8 mouse cellular contexts compared by ENCODE assay signal in genomic region chr17:23676473-23677031, GRCm38 (mm10). TPM values are rescaled to one million over a fixed set of nuclear protein-coding genes. Genes with fewer than 3 reads are reported as not detected.
DNase-seq lines count a peak whose midpoint lies in the region; ATAC-seq and TF ChIP-seq lines count a peak whose summit lies in the region.

No protein-coding gene starts in this region.

- H3K36me3 ChIP-seq in testis, adult 2 months (ENCODE audit: control insufficient read depth, insufficient read depth, low read length): no peaks in the 10 kb centered on the region
- H3K36me3 ChIP-seq in intestine, postnatal 0 days (ENCODE audit: control insufficient read depth, insufficient read depth): no peaks in the 10 kb centered on the region

- no peak for TF ChIP-seq CTCF in testis, adult 2 months (IDR thresholded peaks at IDR 0.05; ENCODE audit: control insufficient read depth, insufficient read depth, insufficient replicate concordance, low read depth, low read length)
- TF ChIP-seq CTCF in intestine, postnatal 0 days (IDR thresholded peaks at IDR 0.05; ENCODE audit: low read depth): no peak

- H3K27ac ChIP-seq in testis, adult 2 months (ENCODE audit: control insufficient read depth, insufficient read depth, low read depth, low read length): no peak overlapping the region
- H3K27ac ChIP-seq in intestine, postnatal 0 days (ENCODE audit: low read depth, low read length): peak overlapping the region; percentile 76

- H3K4me1 ChIP-seq in testis, adult 2 months (ENCODE audit: control insufficient read depth, insufficient read depth, low read length): peaks cover 33% of the 10 kb centered on the region
- H3K4me1 ChIP-seq in intestine, postnatal 0 days (replicated peaks; ENCODE audit: control insufficient read depth, insufficient read depth, low read length): peaks cover 31% of the 10 kb centered on the region

- H3K9me3 ChIP-seq in intestine, postnatal 0 days (ENCODE audit: control insufficient read depth): no peaks in the 10 kb centered on the region

- H3K4me2 ChIP-seq in intestine, postnatal 0 days (replicated peaks; ENCODE audit: low read depth): peak overlapping the region; percentile 97

- no peaks in the 10 kb centered on the region; the same call in 1 of the 2 replicates for H3K27me3 ChIP-seq in testis, adult 2 months (ENCODE audit: control insufficient read depth, insufficient read depth, low read length)
- peaks cover 23% of the 10 kb centered on the region for H3K27me3 ChIP-seq in intestine, postnatal 0 days (replicated peaks; ENCODE audit: control insufficient read depth, insufficient read depth, low read length)

- peak overlapping the region; percentile 87 for H3K4me3 ChIP-seq in testis, adult 2 months (ENCODE audit: control insufficient read depth, low read depth, low read length)
- H3K4me3 ChIP-seq in intestine, postnatal 0 days (ENCODE audit: low read depth, low read length): peak overlapping the region; percentile 65

- H3K9ac ChIP-seq in intestine, postnatal 0 days (ENCODE audit: low read depth, low read length): peak overlapping the region; percentile 59

- no peak for TF ChIP-seq POLR2A in testis, adult 2 months (IDR thresholded peaks at IDR 0.05; ENCODE audit: control insufficient read depth, low read depth, low read length)

- DNase-seq in testis, postnatal 14 days (ENCODE audit: low spot score): no peak
- DNase-seq in cerebellum, adult 8-10 months: peak; percentile 68
- DNase-seq in heart, adult 11 months: peak; percentile 97
- DNase-seq in lung, postnatal 14 days: peak; percentile 62
- peak; percentile 50 for DNase-seq in thymus, postnatal 14 days
- no peak for DNase-seq in layer of hippocampus, postnatal 14 days (ENCODE audit: low spot score in 2 of 2)

- ATAC-seq in intestine, postnatal 0 days: no peak

- 2% methylated on average over 37 of the region's 37 CpGs for WGBS in intestine, postnatal 0 days

RNA-seq across cellular contexts. Expression of gene Tnfrsf12a, which starts 0.7 kb away (rescaled TPM):
- polyA plus RNA-seq in testis, adult 2 months (2012; rRNA removed): 1.2 and 1.7 TPM in 2 replicates
- 46.6 and 50.9 TPM in 2 replicates for polyA plus RNA-seq in intestine, postnatal 0 days (2015; fragmentation: Nextera tagmentation; extraction: Ambion mirVana)
- total RNA-seq in layer of hippocampus, postnatal 14 days (2021): 10 to 100 TPM in 1 of 2 experiments, 1 to 10 TPM in 1; 9.5 to 10.1 TPM

RNA-seq across cellular contexts. Expression of gene Cldn6, which starts 2.5 kb away (rescaled TPM):
- 0.16 and 0.19 TPM in 2 replicates for polyA plus RNA-seq in testis, adult 2 months (2012; rRNA removed)
- 0.38 and 0.42 TPM in 2 replicates for polyA plus RNA-seq in intestine, postnatal 0 days (2015; fragmentation: Nextera tagmentation; extraction: Ambion mirVana)
- total RNA-seq in layer of hippocampus, postnatal 14 days (2021): not detected

RNA-seq across cellular contexts. Expression of gene Thoc6, which starts 2.9 kb away (rescaled TPM):
- polyA plus RNA-seq in testis, adult 2 months (2012; rRNA removed): 9.8 and 9.9 TPM in 2 replicates
- 14.7 and 15.5 TPM in 2 replicates for polyA plus RNA-seq in intestine, postnatal 0 days (2015; fragmentation: Nextera tagmentation; extraction: Ambion mirVana)
- 10 to 100 TPM in 1 of 2 experiments, 1 to 10 TPM in 1; 9.5 to 12.2 TPM for total RNA-seq in layer of hippocampus, postnatal 14 days (2021)

RNA-seq across cellular contexts. Expression of gene Hcfc1r1, which starts 3.2 kb away (rescaled TPM):
- polyA plus RNA-seq in testis, adult 2 months (2012; rRNA removed): 54.9 and 64.9 TPM in 2 replicates
- polyA plus RNA-seq in intestine, postnatal 0 days (2015; fragmentation: Nextera tagmentation; extraction: Ambion mirVana): 131 and 136 TPM in 2 replicates
- total RNA-seq in layer of hippocampus, postnatal 14 days (2021): 100 to 1,000 TPM; 127 to 131 TPM

RNA-seq across cellular contexts. Expression of gene Cldn9, which starts 7.3 kb away (rescaled TPM):
- polyA plus RNA-seq in testis, adult 2 months (2012; rRNA removed): 0.27 and 0.72 TPM in 2 replicates
- polyA plus RNA-seq in intestine, postnatal 0 days (2015; fragmentation: Nextera tagmentation; extraction: Ambion mirVana): 0.23 and 0.34 TPM in 2 replicates
- total RNA-seq in layer of hippocampus, postnatal 14 days (2021): 1 to 10 TPM in 1 of 2 experiments, under 1 TPM in 1; 0.69 to 1.1 TPM

Comparison
In these comparisons a context has a peak if more than half of its experiments do, and no peak if none do; other contexts are left out.
1. DNase-seq: peak in cerebellum, adult 8-10 months (single experiment), heart, adult 11 months (single experiment), lung, postnatal 14 days (single experiment) and thymus, postnatal 14 days (single experiment); none in testis, postnatal 14 days (single experiment) and layer of hippocampus, postnatal 14 days (0 of 2).
2. RNA of gene Tnfrsf12a, which starts 0.7 kb away (polyA plus RNA-seq): 46.6 to 50.9 TPM in intestine, postnatal 0 days; 1.2 to 1.7 TPM in testis, adult 2 months; every median in the first group is over 10 times any median in the second.